Mouse (Mus musculus) lung, postnatal 4 days (tissue): ENCODE measurements at regions not wholly inside any gene's neighbourhood (a gene's known extent, or its start where the extent isn't known, plus 50 kb on each side); places are given as distances from the start of the nearest gene placed in this dataset.

Source experiments
- DNase-seq, 2 experiments: peaks; one replicate each; pipeline ENCODE4 v3.0.0; 2021

- DNase-seq, result no peak
Measured at GRCm38 (mm10) chr6:102977122-102977521, 404.2 kb upstream of the Cntn3 start.

DNA sequence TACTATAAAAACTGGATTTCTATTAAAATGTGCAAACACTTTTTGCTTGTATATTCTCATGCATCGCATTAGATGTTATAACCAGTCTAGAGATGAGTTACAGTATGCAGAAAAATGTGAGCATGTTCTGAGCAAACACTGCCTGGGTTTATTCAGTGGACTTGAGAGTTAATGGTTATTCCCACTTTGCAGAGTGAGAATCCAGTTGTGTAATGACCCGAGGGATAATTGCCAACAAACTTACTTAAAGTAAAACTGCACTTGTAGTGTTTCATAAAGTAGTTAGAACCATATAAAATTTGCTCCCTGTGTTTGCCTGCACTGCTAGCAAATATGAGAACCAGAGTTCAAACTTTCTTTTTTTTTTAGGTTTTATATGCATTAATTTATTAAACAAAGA, 450.4 kb upstream of the Cntn3 start:
- DNase-seq, result no peak

GRCm38 (mm10) chr6:103024006-103024405, 451.1 kb upstream of the Cntn3 start:
- peak in 1 of 2 experiments; percentile 20 for DNase-seq

DNA sequence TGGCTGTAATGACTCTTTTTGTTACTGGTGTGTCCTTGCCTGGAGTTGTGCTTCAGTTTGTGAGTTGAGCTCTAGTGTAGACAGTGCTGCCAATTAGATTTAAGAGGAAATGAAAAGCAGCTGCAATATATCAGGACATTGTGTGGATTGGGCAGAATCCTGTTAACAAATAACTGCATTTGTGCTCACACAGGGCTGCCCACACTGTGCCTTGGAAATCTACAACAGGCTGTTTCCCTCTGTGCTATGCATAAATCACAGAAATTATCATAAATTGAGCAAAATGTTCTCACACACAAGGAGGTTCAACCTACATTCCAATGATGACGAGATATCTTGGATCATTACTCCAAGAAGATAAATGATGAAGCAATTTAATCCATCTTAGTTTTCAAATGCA, 455.2 kb upstream of the Cntn3 start:
- DNase-seq, result no peak

DNA sequence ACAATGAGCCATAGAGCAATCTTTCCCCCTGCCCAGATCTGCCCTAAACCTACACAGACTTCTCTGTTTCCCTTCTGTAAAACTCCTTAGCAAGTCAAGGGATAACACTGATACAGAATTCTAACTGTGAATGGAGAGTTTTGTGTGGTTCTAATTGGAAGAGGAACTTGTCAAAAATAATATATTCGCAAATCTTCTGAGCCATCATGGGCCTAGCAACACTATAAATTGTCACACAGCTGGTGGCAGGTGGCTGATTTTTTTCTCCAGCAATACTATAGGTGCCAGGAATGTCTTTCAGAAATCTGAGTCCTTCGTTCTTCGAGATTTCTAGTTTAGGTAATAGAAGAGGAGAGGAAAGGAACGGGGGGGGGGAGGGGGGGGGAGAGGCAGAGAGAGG, 460.5 kb upstream of the Cntn3 start:
- DNase-seq, result no peak

- no peak for DNase-seq
Measured at GRCm38 (mm10) chr6:103033919-103034318, 461.0 kb upstream of the Cntn3 start.

- DNase-seq, result no peak
Measured at GRCm38 (mm10) chr6:103060591-103060990, 449.8 kb upstream of the Chl1 start.

- DNase-seq, result no peak
Measured at GRCm38 (mm10) chr6:103106189-103106588, 404.2 kb upstream of the Chl1 start.

DNA sequence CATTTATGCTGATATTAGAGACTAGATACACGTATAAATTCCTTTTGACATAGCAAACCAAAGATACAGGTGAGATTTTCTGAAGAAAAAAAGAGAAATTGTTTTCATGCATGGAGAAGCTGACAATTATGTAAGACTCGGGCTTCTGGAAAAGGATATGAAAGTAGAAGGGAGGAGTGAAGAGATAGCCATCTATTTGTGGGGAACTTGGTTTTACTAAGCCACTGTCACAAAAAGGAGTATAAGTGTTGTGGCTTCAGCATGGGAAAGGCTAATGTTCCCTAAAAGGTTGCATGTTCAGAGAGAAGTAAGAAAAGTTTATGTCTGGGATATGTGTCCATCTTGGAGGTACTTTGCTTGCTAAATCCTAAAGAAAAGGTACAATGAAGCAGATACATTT, 390.8 kb upstream of the Chl1 start:
- no peak for DNase-seq

DNA sequence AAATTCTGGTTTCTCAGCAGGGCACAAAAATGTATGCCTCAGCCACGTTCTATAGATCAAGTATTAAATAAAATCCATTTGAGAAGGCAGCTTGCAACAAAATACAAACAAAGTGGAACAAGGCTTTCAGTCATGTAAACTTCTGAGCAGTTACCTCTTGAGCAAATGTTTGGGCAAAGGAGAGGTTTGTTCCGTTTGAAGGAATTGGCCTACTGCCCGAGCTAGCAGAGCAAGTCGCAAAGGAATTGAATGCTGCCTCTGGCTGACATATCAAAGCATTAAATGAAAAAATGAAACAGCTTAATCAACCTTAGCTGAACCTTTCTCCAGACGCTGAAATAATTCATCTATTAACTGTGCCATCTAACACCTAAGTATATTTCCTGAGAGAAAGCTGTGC, 369.5 kb upstream of the Chl1 start:
- DNase-seq, result no peak

- DNase-seq, result no peak
Measured at GRCm38 (mm10) chr6:103177851-103178250, 332.5 kb upstream of the Chl1 start.

GRCm38 (mm10) chr6:103183355-103183754, 327.0 kb upstream of the Chl1 start:
- no peak for DNase-seq

DNA sequence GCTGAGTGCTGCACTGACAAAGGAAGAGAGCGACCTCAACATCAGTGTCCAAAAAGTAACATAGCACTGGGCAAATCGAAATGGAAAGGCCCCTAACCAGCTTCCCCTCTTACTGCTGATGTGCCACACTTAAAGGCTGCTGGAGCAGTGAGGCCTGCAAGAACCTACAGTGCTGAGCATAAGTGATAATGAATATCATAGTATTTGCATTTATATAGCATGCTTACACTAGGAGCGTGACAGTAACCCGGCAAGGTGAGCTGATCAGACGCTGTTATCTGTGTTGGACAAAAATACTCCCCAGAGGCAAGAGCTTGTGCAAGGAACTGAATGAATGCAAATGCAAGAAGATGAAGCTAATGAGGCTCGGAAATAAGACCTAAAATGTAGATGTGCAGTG, 313.5 kb upstream of the Chl1 start:
- DNase-seq, result no peak

GRCm38 (mm10) chr6:103201605-103202004, 308.8 kb upstream of the Chl1 start:
- DNase-seq, result no peak

- no peak for DNase-seq
Measured at GRCm38 (mm10) chr6:103209202-103209601, 301.2 kb upstream of the Chl1 start.

DNA sequence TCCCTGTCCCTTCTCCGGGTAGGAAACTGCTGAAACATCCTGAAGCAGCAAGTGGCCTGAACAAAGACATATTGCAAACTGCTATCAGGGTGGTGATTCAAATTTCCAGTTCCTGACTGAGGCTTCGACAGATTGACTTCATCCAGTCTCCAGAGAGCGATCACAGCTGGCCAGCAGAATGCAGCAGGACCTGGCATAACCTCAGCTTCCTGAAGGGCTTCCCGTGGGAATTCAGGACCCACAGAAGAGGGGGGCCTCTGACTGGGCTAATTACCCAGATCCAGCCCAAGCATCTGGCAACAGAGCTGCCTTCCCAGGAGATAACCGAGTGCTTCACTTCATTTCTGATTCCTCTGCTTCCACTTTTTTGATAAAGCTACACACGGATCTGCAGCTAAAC, 297.2 kb upstream of the Chl1 start:
- peak; percentile 14 to 57 for DNase-seq

DNA sequence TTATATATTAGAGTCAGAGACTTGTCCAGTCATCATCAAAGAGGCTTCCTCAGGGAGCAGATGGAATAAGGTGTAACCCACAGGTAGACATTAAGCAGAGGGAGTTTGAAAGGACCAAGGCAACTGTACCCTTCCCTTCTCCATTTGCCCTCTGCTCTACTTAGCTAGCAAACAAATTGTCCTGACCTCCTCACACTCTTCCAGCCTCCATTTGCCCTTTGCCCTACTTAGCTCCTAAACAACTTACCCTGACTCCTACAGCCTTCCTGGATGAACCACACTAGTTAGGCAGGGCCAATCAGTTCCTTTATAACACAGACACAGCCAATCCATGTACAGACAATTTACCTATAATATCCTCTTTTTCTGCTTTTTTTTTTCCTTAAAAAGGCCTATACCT, 273.5 kb upstream of the Chl1 start:
- no peak for DNase-seq

DNA sequence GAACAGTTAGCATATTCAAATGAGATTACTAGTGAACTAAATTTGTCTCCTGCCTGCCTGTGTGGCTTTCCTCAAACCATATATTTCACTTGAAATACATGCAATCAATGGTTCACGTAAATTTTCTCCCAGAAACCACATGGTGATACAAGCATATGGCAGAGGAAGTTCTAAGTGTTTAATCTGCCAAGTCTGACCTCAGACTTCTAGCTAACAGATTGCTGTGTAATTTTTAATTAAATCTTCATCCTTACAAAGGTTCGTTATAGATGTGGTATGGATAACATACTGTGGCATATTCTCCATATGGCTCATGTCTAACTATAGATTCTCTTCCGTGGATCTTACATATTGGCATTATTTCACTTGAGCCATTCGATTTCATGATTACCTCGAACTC, 241.4 kb upstream of the Chl1 start:
- no peak for DNase-seq

- DNase-seq, result no peak
Measured at GRCm38 (mm10) chr6:103272216-103272615, 238.2 kb upstream of the Chl1 start.

DNA sequence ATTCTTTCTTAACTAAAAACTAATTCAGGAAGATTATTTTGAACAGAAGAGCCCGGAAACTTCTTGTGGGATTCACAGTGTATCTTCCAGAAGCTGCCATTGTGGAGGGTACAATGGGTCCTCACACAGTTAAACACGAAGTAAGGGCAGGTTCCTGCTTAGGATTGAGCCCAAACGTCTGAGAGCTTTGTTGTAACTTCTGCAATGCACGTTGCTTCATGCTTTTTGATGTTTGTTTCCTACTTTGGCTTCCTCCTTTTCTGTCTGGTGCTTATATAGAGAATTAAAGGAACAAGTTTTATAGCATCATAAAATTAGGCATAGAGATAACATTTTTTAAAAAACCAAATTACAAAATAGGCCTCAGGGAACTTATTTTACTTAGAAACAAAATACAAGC, 235.3 kb upstream of the Chl1 start:
- no peak for DNase-seq

GRCm38 (mm10) chr6:103275476-103275875, 234.9 kb upstream of the Chl1 start:
- DNase-seq, result no peak

GRCm38 (mm10) chr6:103296015-103296414, 214.4 kb upstream of the Chl1 start:
- DNase-seq, result no peak

DNA sequence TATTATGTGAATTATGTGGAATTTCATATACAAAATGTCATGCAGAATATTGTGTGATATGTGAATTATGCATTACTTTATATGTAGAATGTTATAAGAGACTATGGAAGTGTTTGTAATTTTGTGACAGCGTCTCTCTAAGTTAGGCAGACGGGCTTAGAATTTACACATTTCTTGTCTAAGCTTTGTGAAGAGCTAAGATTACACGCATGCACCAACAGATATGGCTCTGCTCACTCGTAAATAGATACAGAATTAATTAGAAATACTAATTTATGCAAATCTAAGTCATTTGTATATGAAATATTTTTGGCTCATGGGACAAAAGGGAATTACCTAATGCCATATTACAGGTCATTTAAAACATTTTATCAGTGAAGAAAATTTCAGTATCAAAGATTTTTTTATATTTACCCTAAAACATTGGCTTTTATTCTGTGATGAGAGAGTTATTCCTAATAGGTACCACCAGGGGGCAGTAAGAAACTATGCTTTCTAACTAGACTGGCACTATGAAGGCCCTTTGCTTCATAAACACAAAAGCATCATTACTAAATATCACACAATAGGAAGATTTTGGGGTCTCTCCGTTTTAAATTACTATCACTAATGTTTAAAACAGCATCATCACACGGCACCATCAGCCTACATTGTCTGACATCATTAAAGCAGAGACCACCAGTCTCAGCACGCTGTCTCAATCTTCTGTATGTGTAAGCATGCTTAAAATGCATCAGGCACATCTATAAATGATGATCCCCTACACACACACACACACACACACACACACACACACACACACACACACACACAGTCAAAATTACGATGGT, 203.8 kb upstream of the Chl1 start:
- DNase-seq, result no peak

- no peak for DNase-seq
Measured at GRCm38 (mm10) chr6:103307250-103307580, 203.2 kb upstream of the Chl1 start.

GRCm38 (mm10) chr6:103312149-103312548, 198.2 kb upstream of the Chl1 start:
- no peak for DNase-seq
